Mouse (Mus musculus) layer of hippocampus, postnatal 10 days (tissue): ENCODE data around the gene Rnf169. TPM values are rescaled to one million over a fixed set of nuclear protein-coding genes. Genes with fewer than 3 reads are reported as not detected.
"Not testable (repeated sequence)": the region's sequence is repeated elsewhere in the genome, so short reads cannot be mapped to it uniquely, and the experiment has no call there.

ENCODE experiments used
- DNase-seq, 2 experiments: peaks; one replicate each; pipeline ENCODE4 v3.0.0; 2021; ENCODE audit warnings: low spot score in 2 of 2
- total RNA-seq, 2 experiments: library from RNA; stranded (reverse); gene quantifications; 2 replicates each; pipeline ENCODE4 v1.2.3; 2021

The Rnf169 gene
- total RNA-seq, 2 experiments from 2014 or later: 19.6 to 25.6 TPM

DNA sequence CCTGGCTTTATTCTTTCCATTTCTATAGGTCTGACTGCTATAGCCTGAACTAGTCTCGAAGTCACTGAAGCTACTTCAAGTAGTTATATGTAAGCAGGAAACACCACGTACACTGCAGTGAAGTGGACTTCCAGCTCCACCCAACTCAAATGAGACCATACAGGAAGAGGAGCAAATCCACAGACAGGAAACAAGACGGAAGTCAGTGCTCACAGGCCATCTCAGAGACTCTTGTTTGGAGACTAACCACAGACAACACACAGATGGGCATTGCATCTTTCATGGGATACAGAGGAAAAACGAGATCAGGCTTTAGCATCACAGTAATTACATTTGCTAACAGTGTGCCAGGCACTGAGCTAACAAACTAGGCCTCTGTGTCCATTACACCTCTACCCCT, 33.9 kb downstream of the Rnf169 start:
- no peak for DNase-seq

- no peak for DNase-seq
These were observed 34.3 kb downstream of the Rnf169 start for GRCm38 (mm10) chr7:99945939-99946338.

DNA sequence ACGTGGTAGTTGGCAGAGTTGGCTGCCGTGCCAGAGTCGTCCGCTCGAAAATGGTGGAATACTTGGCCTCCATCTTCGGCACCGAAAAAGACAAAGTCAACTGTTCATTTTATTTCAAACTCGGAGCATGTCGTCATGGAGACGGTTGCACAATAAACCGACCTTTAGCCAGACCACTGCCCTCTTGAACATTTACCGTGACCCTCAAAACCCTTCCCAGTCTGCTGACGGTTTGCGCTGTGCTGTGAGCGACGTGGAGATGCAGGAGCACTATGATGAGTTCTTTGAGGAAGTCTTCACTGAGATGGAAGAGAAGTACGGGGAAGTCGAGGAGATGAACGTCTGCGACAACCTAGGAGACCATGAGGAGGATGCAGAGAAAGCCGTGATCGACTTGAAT, 35.2 kb downstream of the Rnf169 start:
- DNase-seq: not testable (repeated sequence)

- DNase-seq: no peak
These were observed 35.7 kb downstream of the Rnf169 start for GRCm38 (mm10) chr7:99944520-99944919.

DNA sequence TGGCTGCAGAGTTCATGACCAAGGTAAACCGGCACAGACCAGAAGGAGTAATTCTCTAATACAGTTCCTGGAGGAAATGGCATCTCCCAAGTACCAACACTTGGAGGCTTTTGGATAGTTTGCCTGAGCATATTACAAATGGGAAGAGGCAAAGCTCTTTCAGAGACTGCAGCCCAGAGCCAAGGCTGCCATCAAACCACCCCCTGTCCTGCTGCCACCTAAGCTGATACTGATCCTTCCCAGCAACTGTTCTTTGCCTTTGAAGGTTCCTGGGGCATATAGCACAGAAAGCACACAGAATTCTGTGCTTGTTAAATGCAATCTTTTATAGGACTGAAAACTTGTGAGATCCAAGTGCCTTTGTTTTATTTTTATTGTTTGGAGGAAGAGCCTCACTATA, 39.6 kb downstream of the Rnf169 start:
- no peak for DNase-seq

DNA sequence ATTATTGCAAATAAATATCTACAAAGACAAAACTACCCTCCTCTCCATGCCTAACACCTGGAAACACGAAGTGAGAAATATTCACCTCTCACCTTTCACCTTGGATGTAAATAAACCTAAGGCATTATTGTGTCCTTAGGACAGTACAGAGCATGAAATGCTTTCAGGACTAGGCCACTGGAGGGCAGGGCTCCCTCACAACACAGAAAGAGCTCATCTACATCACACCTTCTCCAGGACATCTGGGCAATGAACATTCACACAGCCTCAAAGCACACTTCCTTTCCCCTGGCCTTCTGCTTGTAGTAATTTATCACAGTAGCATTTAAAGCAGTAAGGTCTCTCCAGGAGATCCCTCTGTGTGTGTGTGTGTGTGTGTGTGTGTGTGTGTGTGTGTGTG, 44.5 kb downstream of the Rnf169 start:
- DNase-seq: no peak

DNA sequence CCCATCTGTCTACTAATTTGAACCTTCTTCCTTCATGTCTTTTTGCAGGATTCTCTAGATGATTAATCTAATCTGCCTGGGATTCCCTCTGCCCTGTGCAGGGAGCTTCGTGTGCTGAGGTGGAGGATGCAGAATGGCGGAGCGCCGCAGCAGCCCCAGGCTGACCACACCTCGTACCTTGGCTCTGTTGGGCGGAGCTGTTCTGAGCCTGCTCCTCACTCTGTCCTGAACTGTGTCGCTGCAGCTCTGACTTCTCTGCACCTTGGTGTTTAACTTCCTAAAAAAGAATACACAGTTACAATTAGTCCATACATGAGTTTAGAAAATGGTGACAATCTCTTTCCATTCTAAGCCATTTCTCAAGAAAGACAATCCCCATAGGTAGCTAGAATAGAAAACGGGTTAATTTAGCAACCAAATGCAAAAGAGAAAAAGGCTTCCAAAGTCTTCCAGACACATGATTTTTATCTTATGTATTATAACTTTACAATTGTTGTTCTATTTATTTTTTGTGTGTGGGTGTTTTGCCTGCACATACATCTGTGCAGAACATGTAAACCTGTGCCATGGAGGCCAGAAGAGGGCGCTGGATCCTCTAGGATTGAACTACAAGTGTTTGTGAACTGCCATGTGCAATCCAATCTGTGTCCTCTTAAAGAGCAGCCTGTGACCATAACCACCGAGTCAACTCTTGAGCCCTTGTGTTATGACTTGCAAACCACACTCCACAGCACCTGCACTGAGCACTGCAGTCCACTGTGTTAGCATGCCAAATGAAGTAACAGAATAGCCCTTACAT, 53.1 kb downstream of the Rnf169 start:
- DNase-seq: peak; percentile 74 to 80

GRCm38 (mm10) chr7:99920416-99920815, 59.8 kb downstream of the Rnf169 start:
- DNase-seq: no peak

GRCm38 (mm10) chr7:99919971-99920370, 60.3 kb downstream of the Rnf169 start:
- no peak for DNase-seq

- DNase-seq: no peak
These were observed 61.1 kb downstream of the Rnf169 start for GRCm38 (mm10) chr7:99919164-99919563.

- peak; percentile 51 to 69 for DNase-seq
These were observed 62.9 kb downstream of the Rnf169 start for GRCm38 (mm10) chr7:99917320-99917844.

- DNase-seq: peak; percentile 67 to 68
These were observed 63.4 kb downstream of the Rnf169 start for GRCm38 (mm10) chr7:99916741-99917319.

- DNase-seq: no peak
These were observed 64.7 kb downstream of the Rnf169 start for GRCm38 (mm10) chr7:99915511-99915910.

- no peak for DNase-seq
These were observed 65.9 kb downstream of the Rnf169 start for GRCm38 (mm10) chr7:99914316-99914715.

GRCm38 (mm10) chr7:99911038-99911437, 69.2 kb downstream of the Rnf169 start:
- no peak for DNase-seq

GRCm38 (mm10) chr7:99907463-99907862, 72.8 kb downstream of the Rnf169 start:
- no peak for DNase-seq

DNA sequence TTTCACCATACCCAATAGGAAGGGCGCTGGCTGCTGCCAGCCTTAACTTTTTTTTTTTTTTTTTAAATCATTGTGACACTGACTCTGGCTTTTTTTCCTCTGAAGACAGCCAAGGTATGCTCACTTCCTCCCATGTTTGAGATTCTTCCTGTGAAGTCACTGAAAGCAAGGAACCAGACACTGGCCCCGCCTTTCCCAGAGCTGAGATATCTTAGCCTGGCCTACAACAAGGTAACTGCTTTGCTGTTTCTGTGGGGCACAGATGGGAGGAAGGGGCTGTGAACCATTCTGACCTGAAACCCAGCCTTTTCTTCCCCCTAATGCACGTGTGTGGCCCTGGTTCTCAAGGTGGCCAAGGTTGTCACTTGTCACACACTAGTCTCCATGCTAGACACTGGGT, 73.9 kb downstream of the Rnf169 start:
- no peak for DNase-seq

- no peak for DNase-seq
These were observed 75.7 kb downstream of the Rnf169 start for GRCm38 (mm10) chr7:99904421-99905005.

GRCm38 (mm10) chr7:99902918-99903665, 77.2 kb downstream of the Rnf169 start:
- DNase-seq: no peak

GRCm38 (mm10) chr7:99902208-99902607, 78.0 kb downstream of the Rnf169 start:
- DNase-seq: no peak

DNA sequence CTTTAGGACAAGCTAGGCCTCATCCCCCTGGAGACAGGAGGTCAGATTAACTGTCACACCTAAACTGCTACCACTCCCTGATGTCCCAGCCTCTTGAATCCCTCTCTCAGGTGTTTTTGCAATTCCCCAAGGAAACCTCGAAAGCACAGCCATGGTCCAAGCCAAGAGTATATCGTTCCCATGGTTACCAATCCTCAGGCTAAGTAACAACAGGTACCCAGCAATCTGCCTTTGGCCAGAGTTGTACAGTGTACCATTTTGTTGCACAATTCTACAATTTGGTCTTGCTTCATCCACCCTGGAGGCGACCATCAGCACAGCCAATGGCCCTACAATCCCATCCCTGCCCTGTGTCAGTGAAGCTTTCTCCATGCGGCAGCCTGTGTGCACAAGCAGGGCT, 83.3 kb downstream of the Rnf169 start:
- DNase-seq: no peak

DNA sequence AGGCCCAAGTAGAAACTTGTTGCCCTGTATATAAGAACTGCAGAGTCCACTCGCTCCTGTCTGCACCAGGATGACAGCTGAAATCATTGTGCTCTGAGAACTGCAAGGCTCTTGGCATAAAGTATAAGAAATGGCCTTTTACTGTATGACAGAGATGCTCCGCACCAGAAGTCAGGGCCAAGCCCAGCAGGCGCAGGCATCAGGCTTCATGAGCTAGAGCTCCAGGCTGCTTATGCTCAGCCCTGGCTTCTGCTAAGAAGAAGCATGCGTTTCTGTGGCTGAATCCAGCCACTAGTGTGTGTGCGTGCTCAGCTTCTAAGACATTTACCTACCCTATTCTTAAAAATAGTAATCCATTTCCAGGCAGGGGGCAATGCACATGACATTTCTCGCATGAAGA, 85.8 kb downstream of the Rnf169 start:
- DNase-seq: no peak
